Mouse (Mus musculus) layer of hippocampus, postnatal 36 days (tissue): ENCODE measurements around the gene C5ar2. TPM values are rescaled to one million over a fixed set of nuclear protein-coding genes. Genes with fewer than 3 reads are reported as not detected.
"Not testable (repeated sequence)": the region's sequence is repeated elsewhere in the genome, so short reads cannot be mapped to it uniquely, and the experiment has no call there.

Experiments
- DNase-seq, 2 experiments: peaks; one replicate each; pipeline ENCODE4 v3.0.0; 2022
- total RNA-seq, 2 experiments: library from RNA; stranded (reverse); gene quantifications; 2 replicates each; pipeline ENCODE4 v1.2.3; 2021

The C5ar2 gene
- total RNA-seq, 2 experiments from 2014 or later = 0.35 to 0.60 TPM

DNA sequence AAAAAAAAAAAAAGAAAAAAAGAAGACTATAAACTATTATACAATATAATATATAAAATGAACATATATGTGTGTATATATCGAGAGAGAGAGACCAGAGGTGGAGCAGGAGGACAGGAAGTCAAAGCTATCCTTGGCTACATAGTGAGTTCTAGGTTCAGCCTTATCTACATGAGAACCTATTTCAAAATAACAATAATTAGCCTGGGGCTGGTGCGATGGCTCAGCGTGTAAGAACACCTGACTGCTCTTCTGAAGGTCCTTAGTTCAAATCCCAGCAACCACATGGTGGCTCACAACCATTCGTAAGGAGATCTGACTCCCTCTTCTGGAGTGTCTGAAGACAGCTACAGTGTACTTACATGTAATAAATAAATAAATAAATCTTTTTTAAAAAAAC, 12.0 kb upstream of the C5ar2 start:
- not testable (repeated sequence) for DNase-seq

DNA sequence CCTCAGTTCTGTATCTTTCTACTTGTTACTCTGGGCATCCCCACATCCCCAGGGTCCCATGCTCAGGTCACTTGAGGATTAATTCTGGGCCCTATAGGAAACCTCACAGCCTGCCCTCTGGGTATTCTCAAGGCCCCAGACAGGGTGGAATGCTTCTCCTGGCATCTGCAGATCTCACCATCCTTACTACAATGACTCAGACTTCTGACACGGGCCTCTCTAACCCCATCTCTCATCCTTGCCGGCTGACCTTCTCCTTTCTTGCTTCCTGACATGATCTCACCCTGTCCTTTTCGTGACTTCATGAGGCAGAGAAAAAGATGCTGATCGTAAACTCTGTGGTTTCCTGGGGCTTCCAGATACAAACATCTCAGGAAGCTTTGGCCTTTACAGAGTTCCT, 10.2 kb upstream of the C5ar2 start:
- DNase-seq = no peak

DNA sequence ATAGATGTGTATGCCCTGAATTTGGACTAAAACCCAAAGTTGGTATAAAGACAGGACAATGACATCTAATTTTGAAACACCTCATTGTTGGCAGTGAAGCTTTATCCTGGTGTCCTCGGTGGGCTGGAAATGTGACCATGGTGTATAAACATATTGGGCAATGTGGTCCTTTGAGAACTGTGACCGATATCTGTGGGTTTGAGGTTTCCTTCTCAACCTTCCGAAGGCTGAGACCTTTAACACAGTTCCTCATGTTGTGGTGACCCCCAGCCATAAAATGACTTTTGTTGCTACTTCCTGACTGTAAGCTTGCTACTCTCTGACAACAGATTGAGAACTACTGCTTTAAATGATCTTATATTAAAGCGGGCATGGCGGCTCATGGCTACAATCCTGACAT, 6.7 kb upstream of the C5ar2 start:
- no peak for DNase-seq

DNA sequence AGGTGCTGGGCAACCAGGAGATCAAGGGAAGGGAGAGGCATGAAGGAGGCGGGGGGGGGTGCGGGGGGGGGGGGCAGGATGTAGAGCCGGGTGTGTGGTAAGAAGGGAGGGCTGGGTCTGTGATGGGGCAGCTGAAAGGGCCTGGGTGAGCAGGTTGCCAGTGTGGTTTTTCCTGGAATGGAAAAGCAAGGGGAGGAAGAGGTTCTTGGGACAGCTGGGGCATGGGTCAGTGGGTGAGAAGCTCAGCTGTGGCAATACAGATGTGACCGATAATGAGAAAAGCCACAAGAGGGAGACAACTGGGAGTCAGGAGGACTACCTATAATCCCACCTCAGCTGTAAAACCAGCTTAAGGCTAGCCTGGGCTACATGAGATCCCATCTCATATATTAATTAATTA, 2.0 kb upstream of the C5ar2 start:
- no peak for DNase-seq

DNA sequence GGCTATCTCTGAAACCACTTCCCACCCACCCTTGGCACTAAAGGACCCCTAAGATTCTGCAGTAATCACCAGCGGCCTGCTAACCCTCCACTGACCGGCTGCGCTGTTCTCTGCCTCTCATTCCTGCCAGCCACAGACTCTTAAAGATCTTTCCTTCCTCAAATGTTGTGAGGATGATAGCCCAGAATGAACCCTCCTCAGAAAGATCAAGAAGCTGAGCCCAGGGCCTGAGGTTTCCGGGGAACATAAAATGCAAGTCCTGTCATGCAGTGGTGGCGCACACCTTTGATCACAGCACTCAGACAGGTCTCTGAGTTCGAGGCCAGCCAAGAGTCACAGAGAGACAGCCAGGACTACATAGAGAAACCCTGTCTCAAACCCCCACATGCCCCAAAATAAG, 1.8 kb downstream of the C5ar2 start:
- no peak for DNase-seq

DNA sequence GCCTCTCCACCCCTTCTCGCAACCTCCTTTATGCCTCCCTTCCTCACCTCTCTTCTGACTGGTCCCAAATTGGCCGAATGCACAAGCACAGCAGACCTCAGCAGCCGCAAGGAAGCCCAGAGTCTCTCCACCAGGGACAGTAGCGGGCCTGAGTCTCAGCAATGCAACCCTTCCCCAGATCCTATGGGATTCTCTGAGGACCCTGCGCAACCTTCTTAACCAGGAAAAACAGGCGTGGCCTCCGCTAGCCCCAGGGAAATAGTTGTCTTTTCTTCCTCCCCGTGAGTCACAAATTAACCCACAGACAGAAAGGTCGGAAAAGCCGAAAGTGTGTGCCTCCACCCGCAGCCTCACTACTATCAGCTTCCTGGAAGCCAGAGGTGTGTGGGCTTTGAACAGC, 2.2 kb downstream of the C5ar2 start:
- DNase-seq = no peak

DNA sequence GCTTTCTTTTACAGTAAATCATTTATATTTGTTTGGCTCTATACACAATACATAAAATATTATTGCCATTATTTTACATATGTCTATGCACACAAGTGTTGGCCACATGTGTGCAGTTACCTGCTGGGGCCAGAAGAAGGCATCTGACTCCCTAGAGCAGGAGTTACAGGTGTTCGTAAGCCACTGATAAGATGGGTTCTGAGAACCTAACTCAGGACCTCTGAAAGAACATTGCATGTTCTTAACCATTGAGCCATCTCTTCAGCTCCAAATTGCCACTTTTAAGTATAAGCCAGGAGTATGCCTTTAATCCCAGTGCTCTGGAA, 3.0 kb downstream of the C5ar2 start:
- no peak for DNase-seq

DNA sequence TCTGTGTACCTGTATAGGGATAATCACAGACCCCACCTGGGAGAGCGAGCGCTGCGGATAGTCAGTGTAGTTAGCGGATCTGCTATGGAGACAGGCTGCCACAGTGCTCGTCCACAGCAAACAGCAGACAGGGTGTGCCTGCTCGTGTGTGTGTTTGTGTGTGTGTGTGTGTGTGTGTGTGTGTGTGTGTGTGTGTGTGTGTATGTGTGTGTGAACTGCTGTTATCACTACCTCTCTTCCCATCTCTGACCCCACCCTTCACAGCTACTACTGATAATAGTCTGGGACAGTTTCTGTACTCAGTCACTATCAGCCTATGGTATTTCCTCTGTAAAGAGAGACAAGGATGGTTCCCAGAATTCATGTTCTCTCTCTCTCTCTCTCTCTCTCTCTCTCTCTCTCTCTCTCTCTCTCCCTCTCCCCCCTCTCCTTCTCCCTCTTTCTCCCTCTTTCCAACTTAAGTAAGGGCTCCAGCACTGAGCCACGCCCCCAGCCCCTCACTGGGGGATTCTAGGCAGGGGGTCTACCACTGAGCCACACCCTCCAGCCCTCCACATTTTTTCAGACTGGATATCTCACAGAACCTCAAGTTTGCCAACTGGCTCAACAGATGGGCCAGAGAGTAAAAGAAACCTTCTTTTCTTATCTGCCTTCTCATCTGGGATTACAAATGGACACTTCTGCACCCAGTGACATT, 3.5 kb downstream of the C5ar2 start:
- no peak for DNase-seq

DNA sequence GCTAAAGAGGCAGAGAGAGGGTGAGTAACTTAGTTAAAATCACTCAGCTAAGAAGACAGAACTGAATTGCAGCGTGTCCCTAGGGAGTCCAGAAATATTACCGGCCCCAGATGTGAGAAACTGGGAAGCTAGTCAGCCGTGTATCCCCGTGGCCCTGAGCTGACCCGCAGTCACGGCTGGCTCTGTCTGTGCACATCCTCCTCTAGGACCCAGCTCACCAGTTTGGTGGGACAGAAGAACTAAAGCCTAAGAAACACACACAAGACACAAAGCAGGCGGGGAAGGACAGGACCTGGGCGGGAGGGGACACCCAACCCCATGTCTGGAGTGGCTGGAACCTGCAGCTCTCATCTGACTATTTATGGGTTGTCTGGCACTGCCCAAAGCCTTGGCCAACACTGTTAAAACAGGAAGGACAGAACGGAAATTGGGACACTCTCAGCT, 4.4 kb downstream of the C5ar2 start:
- DNase-seq = no peak

DNA sequence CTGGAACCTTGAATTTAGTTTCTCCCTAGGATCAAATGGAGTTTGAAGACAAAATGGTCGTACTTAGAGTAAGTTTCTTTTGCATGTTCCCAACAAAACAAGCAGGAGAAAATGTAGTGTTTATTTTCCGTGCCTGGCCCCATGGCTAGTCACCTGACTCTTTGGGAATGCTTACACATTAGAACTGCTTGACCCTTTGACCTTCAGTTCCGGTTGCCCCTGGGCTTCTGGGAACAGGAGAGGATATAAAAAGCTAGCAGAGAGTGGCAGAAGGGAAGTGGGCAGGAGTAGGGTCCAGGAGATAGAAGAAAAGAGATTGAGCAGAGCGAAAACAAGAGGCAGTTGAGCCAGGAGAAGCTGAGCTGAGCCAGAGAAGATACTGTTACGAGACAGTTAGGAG, 14.1 kb downstream of the C5ar2 start:
- DNase-seq = no peak

DNA sequence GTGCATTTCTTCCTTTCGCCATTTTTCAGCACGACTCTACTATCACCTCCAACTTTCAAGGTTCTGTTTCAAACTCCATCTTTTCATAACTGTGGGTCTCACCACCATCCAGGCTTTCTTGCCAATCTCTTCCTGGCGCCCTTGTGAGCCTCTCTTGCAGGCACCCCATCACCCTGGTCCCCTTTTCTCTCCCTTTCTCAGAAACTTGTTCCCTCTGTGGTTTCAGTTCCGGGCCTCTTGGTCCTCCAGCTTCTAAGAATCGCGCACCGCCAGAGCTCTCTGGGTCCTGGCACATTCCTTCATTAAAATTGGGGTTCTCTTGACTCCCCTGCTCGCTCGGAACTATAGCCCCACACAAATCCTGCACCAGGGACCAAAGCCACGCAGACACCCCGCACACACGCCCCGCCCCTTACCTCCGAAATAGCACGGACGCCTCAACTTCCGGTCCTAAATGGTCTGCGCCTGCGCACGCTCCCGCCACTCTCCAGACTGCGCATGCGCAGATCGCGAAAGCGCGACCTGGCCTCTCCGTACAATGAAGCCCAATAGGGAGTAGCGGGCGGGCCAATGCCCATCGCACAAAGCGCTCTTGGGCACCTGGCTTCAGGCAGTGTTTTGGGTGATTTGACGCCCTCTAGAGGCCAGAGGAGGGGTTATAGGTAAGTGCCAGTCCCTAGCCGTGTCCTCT, 22.2 kb downstream of the C5ar2 start, which contains the start of gene Dhx34:
Gene Dhx34, minus strand, starts transcription at position 456 of the 691 bp plus-strand sequence.
- peak; percentile 93 to 94 for DNase-seq

DNA sequence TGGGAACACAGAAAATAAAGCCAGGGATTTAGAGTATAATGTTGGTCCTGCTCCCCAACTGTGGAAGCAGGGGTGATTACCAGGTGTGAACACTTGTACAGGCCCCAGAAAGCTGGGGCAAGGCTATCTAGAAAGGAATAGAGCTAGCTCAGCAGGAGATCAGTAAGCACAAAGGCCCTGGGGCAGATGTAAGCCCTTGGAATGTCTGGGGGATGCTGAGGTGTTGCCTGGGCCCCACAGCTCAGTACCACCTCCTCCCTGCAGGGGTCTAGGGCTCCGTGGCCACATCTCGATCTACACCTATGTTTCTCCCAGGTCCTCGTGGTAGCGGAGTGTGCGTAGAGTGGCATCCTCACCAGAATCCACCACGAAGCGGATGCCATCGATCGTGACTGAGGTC, 30.0 kb downstream of the C5ar2 start:
- no peak for DNase-seq

DNA sequence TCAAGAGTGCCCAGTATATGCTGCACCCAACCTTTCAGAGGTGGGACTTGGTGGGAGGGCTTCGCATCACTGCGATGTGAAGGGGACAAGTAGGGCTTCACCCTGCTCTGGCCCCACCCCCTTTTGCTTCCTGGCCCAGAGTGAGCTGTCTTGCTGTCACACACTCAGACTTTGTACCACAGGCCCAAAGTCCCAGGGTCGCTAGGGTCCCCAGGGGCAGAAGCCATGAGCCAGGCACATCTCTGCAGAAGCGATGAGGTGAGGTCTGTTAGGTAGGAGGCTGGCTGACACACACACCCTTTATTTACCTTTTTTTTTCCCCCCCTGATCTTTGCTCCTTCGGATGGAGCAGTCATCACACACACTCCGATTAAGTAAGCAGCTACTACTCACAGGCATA, 30.8 kb downstream of the C5ar2 start:
- no peak for DNase-seq

DNA sequence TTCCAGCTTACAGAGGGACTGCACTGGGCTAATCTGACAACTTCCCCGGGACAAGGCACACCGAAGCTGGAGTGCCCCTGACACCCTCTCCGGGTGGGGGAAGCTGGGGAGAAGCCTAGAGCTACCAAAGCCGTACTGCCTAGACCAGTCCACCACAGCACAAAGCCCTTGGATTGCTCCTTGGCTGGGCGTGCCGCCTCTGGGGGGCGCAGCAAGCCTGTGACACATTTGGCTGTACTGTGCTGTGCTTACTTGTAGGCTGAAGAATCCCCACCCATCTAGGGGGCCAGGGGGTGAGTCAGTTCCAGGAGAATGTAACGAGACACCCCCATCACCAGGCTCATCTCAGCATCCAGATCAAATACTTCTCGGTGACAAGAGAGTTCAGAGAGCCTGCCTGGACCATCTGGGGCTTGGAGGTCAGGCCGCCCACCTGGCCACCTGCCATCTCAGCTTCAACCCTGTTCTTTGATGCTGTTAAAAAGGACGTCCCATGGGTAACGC, 33.0 kb downstream of the C5ar2 start:
- no peak for DNase-seq

DNA sequence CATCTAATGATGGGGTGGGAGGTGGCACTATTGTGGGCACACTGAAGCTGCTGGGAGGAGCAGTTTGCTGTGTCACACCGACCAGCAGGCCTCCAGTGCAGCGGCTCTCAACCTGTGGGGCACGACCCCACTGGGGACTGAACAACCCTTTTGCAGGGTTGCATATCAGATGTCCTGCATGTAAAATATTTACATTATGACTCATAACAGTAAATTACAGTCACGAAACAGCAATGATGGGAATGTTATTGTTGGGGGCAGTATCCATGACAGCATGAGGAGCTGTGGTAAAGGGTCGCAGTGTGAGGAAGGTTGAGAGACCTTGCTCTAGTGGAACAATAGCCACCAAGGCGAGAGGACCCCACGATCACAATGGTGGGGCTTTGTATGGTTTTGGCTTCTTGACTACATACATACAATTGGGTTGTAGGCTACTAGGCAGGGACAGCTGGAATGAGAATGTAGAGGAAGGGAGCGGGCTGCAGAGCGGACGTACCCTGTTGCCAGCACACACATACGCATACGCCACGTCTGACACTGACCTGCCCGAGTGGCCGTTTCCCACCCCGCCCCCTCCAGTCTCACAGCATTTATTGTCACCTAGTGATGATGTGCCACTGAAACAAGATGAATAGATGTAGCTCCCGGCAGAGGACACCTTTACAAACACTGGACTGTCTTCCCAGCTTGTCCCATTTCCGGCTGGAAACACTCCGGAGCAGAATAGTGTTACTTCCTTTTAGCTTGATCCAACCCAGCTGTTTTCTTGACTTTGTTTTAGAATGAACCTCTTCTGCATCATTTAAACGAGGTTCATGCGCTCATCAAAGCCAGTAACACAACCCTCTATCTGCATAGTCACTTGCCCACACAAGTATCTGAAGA, 34.9 kb downstream of the C5ar2 start:
- no peak for DNase-seq

DNA sequence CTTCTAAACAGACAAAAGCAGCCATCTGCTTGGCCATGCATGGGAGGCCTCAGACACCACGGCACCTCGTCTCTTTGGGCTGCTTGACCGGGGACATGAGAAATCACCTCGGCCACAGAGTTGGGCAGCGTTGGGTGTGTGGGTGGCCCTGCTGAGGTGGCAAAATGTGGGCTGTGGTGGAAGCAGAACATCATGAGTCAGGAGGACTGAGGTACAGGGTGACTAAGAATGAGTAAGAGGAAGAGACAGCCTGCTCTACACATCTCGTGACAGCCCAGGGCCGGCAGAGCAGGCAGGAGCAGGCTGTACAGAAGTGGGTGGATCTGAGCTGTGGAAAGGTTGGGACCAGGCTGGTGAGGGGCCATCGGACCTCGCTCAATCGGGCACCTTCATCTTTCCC, 36.5 kb downstream of the C5ar2 start:
- peak; percentile 41 to 49 for DNase-seq

DNA sequence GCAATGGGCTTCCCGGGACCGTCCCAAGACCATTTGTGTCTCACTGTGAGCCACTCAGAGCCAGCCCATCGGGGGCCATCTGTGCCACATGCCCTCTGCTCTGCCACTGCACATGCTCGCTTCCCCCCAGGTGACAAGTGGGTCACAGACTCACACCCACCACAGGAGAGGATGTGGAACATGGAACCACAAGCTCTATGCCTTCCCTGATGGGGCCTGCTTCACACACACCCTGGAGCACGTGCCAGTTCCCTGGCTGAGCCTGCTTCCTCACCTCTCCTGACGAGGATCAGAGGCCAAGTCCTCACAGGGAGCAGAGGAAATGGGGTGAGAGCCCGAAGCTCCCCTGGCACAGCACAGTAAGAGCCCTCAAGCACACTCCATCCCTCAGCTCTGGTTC, 36.9 kb downstream of the C5ar2 start:
- no peak for DNase-seq

DNA sequence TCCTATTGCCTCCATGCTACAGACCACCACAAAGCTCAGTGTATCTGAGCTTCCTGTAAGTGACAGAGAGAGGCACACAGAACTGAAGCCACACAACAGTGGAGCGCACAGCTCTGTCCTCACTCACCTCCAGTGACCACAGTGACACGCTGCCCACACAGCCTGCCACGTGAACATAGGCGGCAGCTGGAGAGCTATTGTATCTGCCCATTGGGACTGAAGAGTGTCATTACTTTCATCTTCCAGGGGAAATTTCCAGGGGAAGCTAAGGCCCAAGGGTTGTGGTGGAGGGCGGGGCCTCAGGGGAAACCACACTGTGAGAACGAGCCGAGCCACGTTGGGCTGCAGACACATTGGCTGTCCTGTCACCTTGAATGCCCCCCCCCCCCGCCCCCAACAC, 39.2 kb downstream of the C5ar2 start:
- no peak for DNase-seq

DNA sequence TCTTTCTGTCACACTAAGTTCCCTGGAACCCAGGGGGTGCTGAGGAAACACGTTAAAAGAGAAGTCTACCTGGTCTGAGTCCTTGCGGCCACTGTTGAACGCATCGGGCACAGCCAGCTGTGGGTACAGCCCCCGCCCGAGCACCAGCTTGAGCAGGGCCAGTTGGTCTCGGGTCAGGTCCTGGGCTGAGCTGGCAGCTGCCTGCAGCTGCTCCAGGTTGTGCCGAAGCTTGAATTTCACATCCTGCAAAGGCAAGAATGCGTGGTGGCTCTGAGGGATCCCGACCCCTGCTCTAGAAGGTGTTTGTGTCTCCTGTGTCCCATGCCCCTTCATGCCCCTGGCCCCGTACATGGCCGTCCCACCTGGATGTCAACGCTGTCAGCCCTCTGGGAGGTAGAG, 40.5 kb downstream of the C5ar2 start:
- DNase-seq = no peak

DNA sequence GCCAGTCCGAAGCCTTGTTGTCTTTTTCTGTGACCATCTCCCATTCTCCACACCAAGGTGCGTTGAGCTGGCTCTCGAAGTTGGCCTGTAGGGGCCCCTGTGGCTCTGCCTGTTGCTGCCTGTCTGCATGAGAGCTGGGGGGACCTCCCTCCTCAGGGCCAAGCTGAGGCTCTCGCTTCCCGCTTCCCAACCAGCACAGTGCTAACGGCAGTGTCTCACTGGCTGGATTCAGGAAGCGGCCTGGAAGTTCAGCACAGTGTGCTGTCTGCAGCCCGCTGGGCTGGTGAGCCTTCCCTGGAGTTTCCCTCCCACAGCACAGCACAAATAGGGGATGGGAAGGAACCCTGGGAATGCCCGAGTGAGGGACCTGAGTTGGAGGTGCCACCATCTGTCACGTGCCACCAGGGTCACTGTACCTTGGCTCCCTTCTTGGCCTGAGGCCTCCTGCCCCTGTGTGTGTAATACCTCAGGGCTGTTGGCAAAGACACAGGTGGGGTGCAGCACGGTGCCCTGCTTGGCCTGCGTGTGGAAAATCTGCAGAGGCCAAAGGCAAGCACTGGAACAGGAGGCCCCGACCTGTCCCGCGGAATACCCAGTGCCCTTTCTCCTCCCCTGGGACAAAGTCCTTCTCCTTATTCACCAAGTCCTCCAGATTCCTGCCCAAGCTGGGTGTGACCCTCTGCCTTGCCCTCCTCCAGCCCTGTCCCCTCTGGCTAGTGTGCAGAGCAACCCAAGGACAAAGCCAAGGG, 41.0 kb downstream of the C5ar2 start:
- no peak for DNase-seq

DNA sequence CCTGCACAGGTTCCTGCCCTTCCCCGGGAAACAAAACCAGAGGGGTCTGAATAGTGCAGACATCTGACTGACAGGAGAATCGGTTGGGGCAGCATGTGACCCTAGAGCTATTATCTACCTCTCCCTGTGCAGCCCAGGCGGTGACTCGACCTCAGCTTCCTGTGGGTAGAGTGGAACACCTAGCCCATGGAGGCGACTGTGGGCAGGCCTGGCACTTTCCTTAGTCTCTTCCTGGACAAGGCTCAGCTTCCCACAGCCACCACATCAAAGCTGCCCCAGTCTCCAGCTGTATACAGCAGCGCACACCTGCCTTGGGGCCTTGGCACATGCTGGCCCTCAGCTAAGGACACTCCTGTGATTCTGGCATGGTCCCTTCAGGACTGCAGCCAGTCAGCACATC, 42.8 kb downstream of the C5ar2 start:
- no peak for DNase-seq

DNA sequence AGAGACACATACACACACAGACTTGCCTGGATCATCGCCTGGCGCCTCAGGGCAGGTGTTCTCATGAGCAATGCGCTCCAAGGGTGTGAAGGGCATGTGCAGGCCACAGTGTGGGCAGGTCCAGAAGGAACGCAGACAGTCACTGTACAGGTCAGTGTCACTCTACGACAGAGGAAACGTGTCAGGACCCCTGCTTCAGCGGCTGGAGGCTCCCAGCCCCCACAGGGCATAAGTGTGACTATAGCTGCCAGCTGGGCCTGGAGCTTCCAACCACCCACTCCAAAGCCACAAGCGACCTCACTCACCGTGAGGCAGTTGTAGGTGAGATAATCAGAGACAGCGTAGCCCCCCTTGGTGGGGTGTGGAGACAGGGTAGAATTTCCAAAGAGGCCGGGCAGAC, 45.4 kb downstream of the C5ar2 start:
- DNase-seq = no peak

DNA sequence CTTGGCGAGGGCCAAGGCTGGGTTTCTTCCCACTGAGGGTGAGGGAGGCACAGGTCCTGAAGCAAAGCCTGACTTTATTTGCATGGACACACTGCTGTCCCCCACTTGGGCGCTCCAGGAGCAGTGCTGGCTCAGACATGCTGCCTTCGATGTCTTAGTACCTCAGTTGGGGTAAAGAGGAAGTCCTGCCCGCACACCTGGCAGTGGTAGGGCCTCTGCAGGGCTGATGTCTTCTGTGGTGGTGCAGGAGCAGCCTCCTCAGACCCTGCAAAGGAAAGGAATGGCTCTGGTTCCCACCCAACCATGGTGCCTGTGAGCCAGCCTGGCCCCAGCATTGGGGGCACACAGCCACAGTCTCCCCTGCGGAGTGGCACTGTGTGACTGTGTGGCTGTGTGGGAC, 46.8 kb downstream of the C5ar2 start:
- no peak for DNase-seq
